Mouse (Mus musculus): ENCODE results near the gene Zbtb1.

The Zbtb1 gene

DNA sequence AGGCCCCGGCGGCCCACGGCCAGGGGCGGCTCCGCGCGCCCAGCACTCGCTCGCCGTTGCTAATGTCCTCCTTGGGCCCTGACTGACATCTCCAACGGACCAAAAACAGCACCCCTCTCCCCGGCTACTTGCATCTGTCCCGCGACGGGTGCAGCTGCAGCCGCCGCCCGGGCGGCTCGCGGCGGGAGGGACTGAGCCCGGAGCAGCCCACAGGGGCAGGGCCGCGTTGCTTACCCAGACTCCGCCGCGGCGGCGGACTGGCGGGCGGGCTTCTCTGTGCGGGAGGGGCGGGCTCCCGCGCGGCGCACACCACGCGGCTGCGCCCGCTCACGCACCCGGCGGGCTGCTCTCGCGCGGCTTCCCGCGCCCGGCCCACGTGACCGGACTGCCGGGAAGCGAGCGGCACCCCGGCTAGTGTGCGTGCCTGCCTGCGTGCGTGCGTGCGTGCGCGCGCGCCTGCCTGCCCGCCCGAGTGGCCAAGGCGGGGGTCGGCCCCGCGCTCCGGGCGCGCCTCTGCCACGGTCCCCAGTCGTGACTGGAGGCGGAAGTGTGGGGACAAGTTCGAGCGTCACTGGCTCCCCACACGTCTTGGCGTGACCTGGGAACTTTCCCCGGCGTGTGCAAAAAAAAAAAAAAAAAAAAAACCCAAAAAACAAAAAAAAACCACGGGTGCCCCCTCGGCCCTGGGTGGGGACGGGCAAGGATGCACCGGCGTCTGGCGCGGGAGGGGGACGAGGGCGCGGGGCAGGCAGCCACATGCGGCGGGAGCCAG, 674 bp upstream of the Zbtb1 start, which contains the start of gene Zbtb25:
Gene Zbtb25 (minus strand): TSS at position 397 of the 772 bp plus-strand sequence.
- peak; percentile 73 for ATAC-seq (ENCODE audit: low TSS enrichment)

DNA sequence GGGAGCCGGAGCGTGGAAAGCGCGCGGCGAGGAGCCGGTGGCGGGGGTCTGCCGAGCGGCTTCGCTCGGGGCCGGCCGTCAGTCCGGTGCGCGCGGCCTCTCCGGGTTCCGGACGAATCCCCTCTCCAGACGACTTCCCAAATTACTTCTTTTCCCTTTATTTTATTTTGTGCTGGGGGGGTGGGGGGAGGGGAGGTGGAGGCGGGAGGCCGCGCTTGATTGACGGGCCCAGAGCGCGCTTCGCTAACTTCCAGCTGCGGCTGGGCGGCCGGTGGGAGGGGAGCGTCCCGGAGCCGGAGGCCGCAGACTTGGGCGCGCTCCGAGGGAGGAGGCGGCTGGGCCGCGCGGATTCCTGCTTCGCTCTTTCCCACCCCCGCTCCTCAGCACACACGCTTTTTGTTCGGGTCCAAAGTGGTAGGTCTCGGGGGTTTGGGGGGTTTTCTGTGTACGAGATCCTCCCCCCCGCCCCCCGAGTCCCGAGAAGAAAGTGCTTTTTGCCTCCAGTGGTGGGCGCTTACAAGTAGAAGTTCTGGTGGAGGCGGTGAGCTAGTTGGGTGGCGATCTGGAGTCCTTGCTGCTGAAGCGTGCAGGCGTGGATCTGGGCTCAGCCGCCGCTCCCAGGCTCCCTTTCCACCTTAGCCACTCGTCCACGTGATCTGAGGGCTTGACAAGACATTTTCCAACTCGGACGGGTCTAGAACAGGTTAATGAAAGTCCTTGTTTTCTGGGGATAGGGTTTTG, 935 bp downstream of the Zbtb1 start:
- peak; percentile 35; the same call in 1 of the 2 replicates for ATAC-seq (ENCODE audit: low TSS enrichment)

DNA sequence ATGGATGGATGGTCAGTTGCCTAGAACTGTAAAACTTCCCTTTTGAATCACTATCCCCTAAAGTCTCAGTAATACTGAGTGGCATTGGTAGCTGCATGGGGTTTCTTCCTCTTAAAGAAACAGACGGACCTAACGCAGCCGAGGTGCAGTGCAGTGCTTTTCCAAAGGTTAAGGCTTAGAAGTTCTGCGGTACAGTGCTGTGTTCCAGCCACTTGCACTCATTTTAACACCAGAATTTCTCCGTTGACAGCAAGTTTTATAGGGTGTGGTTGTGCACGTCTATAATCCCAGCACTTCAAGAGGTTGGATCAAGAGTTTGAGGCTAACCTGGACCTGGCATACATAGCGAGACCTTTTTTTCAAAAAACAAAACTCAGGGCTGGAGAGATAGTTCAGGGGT, 2.0 kb downstream of the Zbtb1 start:
- ATAC-seq (ENCODE audit: low TSS enrichment), result no peak

DNA sequence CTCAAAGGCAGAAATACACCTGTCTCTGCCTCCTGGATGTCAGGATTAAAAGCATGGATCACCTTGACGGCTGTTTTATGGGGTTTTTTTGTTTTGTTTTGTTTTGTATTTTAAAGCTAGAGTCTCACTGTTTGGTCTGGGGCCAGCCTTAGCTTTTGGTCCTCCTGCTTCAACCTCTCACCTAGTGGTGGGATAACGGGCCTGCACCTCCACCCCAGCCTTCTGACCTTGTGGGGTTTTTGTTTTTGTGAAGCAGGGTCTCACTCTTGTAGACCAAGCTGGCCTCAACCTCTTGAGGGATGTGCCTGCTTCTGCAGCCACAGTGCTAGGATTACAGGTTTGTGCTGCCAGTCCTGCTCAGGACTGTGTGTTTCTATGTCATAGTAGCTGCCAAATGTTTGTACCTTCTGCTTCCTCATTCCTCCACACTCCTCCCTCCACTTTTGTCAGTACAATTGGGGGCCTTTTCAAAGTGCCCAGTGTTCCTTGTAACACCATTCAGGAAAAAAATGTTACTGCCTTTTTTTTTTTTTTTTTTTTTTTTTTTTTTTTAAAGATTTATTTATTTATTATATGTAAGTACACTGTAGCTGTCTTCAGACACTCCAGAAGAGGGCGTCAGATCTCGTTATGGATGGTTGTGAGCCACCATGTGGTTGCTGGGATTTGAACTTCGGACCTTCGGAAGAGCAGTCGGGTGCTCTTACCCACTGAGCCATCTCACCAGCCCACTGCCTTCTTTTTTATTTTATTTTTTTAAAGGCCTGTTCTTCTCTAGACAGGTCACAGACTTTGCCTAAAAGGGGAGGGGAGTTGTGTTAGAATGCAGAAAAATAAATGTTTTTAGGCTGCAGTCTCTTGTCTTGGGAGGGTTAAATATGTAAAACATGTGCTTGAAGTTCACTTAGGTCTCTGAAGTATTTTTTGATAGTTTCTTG, 3.1 kb downstream of the Zbtb1 start:
- ATAC-seq (ENCODE audit: low TSS enrichment), result no peak

DNA sequence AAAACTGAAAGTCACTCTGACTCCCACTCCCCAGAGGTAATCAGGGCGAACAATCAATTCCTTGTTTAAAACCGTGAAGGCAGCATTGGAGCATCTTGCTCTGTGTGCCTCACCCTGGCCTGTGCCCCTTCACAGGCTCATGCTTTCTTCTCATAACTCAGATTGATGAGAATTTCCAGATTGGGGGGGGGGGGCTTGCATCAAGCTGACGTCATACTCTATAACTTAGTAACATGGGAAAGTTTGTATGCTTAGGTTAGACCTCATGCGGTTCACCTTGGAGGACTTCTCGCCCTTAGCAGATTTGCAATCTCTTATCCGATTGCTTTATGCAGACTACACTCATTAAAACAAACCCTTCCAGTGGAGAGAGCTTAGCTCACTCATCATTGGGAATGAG, 3.9 kb downstream of the Zbtb1 start:
- no peak for ATAC-seq (ENCODE audit: low TSS enrichment)

DNA sequence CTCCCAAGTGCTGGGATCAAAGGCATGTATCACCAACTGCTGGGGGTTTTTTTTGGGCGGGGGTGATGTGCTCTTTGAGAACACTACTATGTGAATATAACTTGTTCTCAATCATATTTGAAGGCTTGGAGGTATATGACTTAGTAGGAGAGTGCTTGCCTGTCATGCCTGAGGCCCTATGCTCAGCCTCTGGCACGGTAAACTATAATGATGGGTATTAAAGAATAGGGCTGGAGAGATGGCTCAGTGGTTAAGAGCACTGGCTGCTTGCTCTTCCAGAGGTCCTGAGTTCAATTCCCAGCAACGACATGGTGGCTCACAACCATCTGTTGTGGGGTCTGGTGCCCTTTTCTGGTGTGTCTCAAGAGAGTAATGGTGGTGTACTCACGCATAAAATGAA, 4.8 kb downstream of the Zbtb1 start:
- ATAC-seq (ENCODE audit: low TSS enrichment), result no peak

DNA sequence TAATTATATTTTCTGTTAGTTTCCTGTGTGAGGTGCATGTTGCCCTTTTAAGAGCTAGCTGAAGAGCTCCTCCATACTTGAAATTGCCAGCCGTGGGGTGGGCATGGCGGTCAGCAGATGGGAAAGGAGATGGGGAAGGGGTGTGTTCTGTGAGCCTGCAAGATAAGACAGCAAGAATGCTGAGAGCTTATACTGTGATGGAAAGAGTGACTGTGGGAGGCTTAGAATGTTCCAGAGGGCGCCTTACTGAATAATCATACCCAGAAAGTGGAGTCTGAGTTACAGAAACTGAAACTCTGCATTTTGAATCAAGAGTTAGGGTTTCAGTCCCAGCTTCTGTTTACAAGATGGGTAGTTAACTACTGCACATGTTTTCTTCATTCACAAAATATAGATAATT, 5.4 kb downstream of the Zbtb1 start:
- ATAC-seq (ENCODE audit: low TSS enrichment), result no peak

DNA sequence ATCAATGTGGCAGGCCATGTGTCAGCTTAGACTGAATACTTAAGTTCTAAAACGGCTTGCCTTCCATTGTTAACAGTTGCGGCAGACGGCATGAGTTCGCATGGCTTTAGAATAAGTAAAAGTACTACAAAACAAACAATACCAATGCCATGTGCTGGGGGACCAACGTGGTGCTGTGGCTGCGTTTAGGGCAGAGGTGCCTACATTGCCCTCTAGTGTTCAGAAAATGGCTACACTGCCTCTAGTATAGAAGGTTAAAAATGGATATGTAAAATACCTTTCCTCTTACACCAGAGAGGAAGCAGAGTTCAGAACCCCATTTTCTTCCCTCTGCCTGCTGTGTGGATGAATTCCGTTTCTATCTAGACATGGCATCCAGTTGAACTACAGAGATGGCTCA, 6.6 kb downstream of the Zbtb1 start:
- peak; percentile 69; the same call in 1 of the 2 replicates for ATAC-seq (ENCODE audit: low TSS enrichment)

DNA sequence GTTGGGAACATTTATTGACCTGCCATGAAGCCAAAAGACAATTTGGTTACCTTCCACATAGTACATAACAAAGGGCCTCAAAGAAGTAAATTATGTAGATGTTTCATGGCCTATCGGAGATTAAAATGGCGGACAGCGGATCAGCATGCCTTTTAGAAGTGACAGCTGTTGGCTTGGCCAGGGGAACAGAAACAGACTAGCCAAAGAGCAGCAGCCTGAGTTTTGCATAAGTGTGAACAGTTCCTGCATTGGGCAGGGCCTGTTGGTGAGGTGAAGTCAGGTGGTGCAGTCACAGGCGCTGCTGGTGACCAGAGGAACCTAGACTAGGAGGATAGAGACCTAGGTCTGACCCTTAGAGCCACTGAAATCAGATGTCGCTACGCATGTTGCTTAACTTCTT, 7.0 kb downstream of the Zbtb1 start:
- no peak for ATAC-seq (ENCODE audit: low TSS enrichment)

DNA sequence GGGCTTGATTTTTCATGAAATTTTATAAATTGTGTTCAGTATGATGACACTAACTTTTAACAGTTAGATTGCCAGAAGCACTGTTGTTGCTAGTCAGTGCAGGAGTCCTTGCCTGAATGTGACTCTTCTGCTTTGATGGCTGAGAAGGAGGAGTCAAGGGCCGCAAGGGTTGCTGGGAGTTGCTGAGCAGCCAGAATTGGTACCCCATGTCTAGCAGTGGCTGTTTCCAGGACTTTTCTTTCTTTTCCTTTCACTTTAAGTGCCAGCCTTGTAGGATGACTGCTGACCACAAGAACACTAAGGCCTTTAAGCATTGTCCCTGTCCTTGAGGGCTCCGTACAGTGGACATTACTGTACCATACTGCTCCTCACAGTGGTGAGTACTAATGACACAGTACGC, 7.7 kb downstream of the Zbtb1 start:
- ATAC-seq (ENCODE audit: low TSS enrichment), result no peak

DNA sequence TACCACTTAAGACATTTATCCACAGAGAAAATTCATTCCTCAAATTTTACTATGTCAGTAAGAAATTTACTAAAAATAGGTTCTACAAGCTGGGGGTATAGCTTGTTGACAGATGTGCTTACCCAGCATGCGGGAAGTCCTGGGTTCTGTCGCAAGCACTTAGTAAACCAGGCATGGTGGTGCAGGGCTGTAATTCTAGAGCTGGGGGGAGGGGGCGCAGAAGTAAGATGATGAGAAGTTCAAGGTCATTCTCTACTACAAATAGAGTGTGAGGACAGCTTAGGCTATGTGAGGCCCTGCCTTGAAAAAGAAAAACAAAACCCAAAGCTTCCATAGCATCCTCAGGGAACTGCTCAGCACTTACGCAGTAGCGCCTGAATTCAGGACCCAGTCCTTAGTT, 8.5 kb downstream of the Zbtb1 start:
- ATAC-seq (ENCODE audit: low TSS enrichment), result no peak

DNA sequence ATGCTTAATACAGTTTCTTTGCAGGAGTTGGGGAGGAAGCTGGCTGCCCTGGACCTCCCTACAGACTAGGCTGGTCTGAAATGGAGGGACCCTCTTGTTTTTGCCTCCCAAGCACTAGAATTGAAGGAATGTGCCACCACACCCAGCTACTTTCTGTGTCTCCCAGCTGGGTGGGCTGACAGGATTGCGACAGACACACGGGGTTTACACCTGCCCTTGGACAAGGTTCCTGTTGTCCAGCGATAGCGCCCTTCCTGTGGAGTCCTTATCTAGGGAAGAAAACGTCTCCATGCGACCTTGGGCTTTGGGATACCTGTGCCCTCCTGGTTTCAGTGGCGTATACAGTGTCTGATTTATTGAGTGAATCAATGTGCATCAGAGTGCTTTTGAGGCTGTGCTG, 10.1 kb downstream of the Zbtb1 start:
- no peak for ATAC-seq (ENCODE audit: low TSS enrichment)

DNA sequence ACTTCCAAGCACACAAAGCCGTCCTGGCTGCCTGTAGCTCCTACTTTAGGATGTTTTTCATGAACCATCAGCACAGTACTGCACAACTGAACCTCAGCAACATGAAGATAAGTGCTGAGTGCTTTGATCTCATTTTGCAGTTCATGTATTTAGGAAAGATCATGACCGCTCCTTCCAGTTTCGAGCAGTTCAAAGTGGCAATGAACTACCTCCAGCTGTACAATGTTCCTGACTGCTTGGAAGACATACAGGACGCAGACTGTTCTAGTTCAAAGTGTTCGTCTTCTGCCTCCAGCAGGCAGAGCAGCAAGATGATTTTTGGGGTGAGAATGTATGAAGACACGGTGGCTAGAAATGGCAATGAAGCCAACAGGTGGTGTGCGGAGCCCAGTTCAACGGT, 15.3 kb downstream of the Zbtb1 start:
- ATAC-seq (ENCODE audit: low TSS enrichment), result no peak

DNA sequence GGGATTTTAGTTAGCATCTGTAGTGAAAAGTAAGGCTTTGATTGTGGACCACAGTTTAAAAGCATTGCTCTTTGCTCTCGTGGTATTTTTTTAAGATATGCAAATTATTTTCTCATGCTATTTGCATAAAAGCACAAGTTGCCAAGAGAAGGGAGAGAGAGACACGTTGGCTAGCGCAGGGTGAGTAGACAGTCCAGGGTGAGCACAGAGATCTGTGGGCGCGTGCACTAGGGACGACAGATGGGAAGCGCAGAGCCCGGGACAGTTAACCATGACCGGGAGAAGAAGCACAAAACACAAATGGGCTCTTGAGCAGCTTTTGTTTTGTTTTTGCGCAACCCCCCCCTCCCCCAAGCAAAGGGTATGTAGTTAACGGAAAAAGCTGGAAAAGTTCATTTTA, 18.7 kb downstream of the Zbtb1 start:
- peak; percentile 74 for ATAC-seq (ENCODE audit: low TSS enrichment)

DNA sequence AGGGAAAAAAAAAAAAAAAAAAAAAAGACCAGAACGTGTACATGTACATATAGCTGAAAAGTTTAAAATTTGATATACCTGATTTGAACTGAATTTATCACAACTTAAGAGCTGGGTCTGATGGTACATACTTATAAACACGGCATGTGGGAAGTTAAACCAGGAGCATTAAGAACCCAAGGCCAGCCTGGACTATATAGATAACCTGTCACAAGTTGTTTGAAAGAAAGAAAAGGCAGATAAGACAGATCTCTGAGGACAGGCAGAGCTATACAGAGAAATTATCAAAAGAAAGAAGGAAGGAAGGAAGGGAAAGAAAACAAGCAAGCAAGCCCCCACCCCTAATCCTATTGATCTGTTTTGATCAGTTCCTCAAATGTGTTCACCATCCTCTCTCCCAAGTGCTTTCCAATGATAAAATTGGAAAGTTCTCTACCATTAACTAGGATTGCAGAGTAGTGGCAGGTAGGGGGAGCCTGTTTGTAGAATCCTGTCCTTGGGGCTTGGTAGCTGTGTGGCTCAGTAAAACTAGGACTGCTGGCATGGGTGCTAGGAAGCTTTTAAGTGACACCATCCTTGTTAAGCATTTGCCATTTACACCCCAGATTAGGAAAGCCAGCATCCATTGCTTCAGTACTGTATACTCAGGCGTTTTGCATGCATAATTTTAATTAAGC, 21.7 kb downstream of the Zbtb1 start:
- ATAC-seq (ENCODE audit: low TSS enrichment), result no peak

DNA sequence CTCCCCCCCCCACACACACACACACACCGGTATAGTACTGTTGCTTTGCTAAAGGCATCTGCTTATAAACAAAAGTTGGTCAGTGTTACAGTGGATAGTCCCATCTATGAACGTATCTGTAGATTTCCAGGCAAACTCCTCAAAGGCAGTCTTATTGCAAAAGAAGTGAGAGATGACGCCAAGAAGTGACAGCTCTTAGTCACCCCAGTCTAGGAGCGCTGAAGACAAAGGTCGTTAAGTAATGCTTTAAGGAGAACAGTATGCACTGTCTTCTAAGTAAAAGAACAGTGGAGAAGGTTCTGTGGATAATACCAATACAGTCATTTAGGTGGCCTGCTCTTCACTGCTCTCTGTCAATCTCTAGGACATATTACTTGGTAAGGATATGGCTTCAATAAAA, 22.9 kb downstream of the Zbtb1 start:
- ATAC-seq (ENCODE audit: low TSS enrichment), result no peak

DNA sequence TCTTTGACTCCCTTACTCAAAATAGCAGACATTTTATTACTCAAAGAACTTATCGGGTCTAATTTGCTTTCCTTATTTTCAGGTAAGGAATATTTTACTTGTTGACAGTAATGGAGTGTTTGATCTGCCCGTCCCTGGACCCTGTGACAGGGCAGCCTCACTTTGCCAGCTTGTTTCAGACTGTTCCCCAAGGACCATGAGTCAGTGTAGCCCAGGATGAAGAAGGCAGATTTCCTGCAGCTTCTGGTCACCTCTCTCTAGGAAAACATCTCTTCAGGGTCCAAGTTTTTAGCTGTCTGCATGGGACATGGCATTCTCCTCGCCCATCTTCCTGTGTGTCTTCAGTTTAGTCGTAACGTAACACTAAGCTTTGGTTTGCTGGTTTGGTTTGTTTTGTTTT, 27.2 kb downstream of the Zbtb1 start:
- ATAC-seq (ENCODE audit: low TSS enrichment), result no peak

DNA sequence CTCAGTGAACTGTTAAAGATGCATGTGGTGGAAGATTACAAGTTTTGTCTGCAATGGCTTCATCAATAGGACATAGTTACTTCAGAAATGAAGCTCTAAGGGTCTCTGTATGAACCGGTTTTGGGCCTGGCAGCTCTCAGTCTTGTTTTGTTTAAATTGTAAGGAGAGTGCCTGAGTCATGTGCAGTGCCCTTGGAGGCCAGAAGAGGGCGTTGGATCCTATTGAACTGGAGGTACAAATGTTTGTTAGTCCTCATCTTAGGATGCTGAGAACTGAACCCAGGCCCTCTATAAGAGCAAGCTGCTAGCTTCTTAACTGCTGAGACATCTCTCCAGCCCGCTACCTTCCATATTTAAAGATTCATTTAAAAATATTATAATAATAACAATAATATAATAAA, 31.6 kb downstream of the Zbtb1 start:
- ATAC-seq (ENCODE audit: low TSS enrichment), result no peak

DNA sequence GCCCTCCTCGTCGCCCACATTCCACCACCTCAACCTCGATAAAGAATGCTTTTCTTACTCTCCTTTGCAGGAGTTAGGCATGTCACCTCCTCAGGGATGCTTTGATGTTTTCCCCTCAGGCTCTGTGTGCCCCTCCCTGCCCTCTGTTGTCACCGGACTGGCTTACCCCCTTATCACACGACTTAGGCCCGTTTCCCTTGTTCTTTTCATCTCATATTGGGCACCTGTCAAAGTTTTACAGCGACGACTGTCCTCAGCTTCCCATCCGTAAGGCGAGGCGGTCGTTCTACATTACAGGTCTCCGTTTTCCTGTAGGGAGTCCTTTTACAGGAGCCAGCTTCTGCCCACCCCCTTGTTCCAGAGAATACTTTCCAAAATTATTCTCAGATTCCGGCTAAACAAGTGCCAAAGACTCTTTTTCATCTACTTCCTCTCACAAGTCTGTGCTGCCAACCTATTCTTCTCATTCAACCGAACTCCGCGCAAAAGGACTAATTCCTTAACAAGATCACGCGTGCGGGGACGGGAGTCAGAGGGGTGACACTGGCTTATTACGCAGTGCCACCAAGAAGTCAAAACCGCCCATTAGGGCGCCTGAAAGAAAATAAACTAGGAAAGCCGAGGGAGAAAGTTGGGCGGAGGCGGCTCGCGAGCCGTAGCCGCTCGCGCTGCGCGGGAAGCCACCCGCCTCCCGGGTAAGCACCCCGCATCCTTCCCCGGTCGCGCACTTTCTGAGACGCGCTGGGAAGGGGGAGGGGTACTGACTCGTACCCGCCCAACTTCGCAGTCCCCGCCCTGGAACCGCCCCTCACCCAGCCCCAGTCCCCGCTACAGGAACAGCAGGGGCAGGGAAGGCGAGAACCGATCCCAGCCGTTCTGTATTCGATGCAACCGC, 33.2 kb downstream of the Zbtb1 start:
- peak; percentile 77 for ATAC-seq (ENCODE audit: low TSS enrichment)

DNA sequence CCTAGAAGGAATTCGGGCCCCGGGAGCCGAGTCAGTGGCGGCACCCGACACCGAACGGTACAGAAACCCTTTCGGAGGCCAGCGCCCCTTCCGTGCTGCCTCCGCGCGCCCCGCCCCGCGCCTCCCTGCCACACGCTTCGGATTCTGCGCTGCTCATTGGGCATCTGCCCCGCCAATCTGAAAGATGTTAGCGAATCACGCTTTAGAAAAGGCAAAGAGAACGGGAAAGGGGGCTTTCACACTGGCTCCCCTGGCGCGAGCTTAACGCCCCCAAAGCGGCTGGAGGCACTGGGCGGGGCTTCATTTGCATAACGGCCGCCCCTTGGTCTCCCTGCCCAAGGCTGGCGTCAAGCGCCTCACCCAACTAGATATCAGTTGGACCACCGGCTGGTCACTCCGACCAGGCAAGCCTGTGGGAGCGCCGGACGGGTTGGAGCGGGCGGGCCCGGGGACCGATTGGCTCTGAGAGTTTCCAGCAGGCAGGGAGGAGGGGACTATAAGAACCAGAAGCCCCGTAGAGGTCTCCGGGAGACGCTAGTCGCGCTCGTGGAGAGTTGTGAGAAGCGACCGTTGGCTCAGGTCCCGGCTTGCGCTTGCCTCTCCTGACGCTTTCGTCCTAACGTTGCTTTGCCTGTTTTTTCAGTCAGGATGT, 33.9 kb downstream of the Zbtb1 start, which contains the start of gene Hspa2:
Gene Hspa2 (plus strand): TSS at position 291 of the 652 bp plus-strand sequence.
- peak; percentile 92 for ATAC-seq (ENCODE audit: low TSS enrichment)
